Mouse (Mus musculus) forebrain, embryonic 11.5 days (tissue): ENCODE measurements around the gene Catsperg1. TPM values are rescaled to one million over a fixed set of nuclear protein-coding genes. Genes with fewer than 3 reads are reported as not detected.

ENCODE experiments used
- ATAC-seq: fragments of 200-750 bp; cut with Nextera tagmentation; replicated peaks from 2 replicates; pipeline ENCODE4 v1.8.0; 2017; ENCODE audit warnings: moderate TSS enrichment; ENCODE audit not compliant: low FRiP score
- DNase-seq: peaks from one replicate; pipeline ENCODE4 v3.0.0-alpha.2; 2017; ENCODE audit warnings: low spot score
- H3K27ac ChIP-seq: fragments of 300-500 bp; sonication (generic); 2 replicates; pipeline ENCODE4 v1.5.1; 2014; ENCODE audit warnings: low read depth, low read length
- H3K27me3 ChIP-seq: fragments of 300-500 bp; sonication (generic); 2 replicates; pipeline ENCODE4 v1.6.1; 2014; ENCODE audit warnings: mild to moderate bottlenecking, low read length, mixed read lengths; ENCODE audit not compliant: control insufficient read depth, insufficient read depth
- H3K36me3 ChIP-seq: fragments of 300-500 bp; sonication (generic); 2 replicates; pipeline ENCODE4 v1.6.1; 2014; ENCODE audit warnings: mild to moderate bottlenecking, low read length, moderate library complexity, mixed read lengths; ENCODE audit not compliant: control insufficient read depth, insufficient read depth
- H3K4me1 ChIP-seq: fragments of 300-500 bp; sonication (generic); replicated peaks from 2 replicates; pipeline ENCODE4 v1.6.1; 2014; ENCODE audit warnings: low read length, mixed read lengths; ENCODE audit not compliant: control insufficient read depth, insufficient read depth
- H3K4me2 ChIP-seq: fragments of 300-500 bp; sonication (generic); 2 replicates; pipeline ENCODE4 v1.6.1; 2014; ENCODE audit warnings: low read depth, mild to moderate bottlenecking, low read length, moderate library complexity, mixed read lengths; ENCODE audit not compliant: severe bottlenecking
- H3K4me3 ChIP-seq: fragments of 300-500 bp; sonication (generic); 2 replicates; pipeline ENCODE4 v1.5.1; 2014; ENCODE audit warnings: low read depth, low read length
- H3K9ac ChIP-seq: fragments of 300-500 bp; sonication (generic); 2 replicates; pipeline ENCODE4 v1.6.1; 2014; ENCODE audit warnings: low read length
- H3K9me3 ChIP-seq: fragments of 300-500 bp; sonication (generic); 2 replicates; pipeline ENCODE4 v1.6.1; 2016; ENCODE audit warnings: low read length, mixed read lengths; ENCODE audit not compliant: control insufficient read depth
- WGBS: fragments of 180-500 bp; shearing (Covaris S2); extraction: QIAGEN DNeasy Blood & Tissue Kit; methylation state at CpG from one replicate; pipeline ENCODE4 v1.1.7; 2014; 5-methylcytosine and 5-hydroxymethylcytosine counted together
- polyA plus RNA-seq: library from polyadenylated mRNA; unstranded; fragments of >200 nt; fragmentation: Nextera tagmentation; extraction: Ambion mirVana; gene quantifications from 2 replicates; pipeline ENCODE4 v1.2.1, GENCODE M21; 2014

Catsperg1 gene
- polyA plus RNA-seq, result 0.12 and 0.43 TPM in 2 replicates

- H3K4me2 ChIP-seq, result peak within 1 kb of the TSS; percentile 33; the same call in 1 of the 2 replicates
- H3K27ac ChIP-seq, result no peak within 1 kb of the TSS
- H3K9me3 ChIP-seq, result no peaks in the 10 kb centered on the region
- H3K4me1 ChIP-seq, result no peaks in the 10 kb centered on the region
- no peak within 1 kb of the TSS for H3K4me3 ChIP-seq
- H3K36me3 ChIP-seq, result no peaks in the 10 kb centered on the region
- WGBS, result 3% methylated on average over 20 of the region's 20 CpGs
- DNase-seq (peak; percentile 81), ATAC-seq (peak; percentile 76)
- H3K9ac ChIP-seq, result no peak within 1 kb of the TSS; the same call in 1 of the 2 replicates
- peaks cover 12% of the 10 kb centered on the region for H3K27me3 ChIP-seq
Observed at GRCm38 (mm10) chr7:29213675-29214082, at the start of gene Catsperg1. Gene Catsperg1, minus strand, starts transcription at chr7:29214035.

- no peak for ATAC-seq
- Histone ChIP-seq H3K4me1 (peaks cover 8% of the 10 kb centered on the region), H3K9ac (no peak overlapping the region), H3K4me2 (no peak overlapping the region), H3K27me3 (no peaks in the 10 kb centered on the region), H3K4me3 (no peak overlapping the region), H3K27ac (no peak overlapping the region), H3K36me3 (no peaks in the 10 kb centered on the region), H3K9me3 (no peaks in the 10 kb centered on the region)
- 85% methylated on average over 6 of the region's 6 CpGs for WGBS
- no peak for DNase-seq
Observed at GRCm38 (mm10) chr7:29262151-29262550, 48.3 kb upstream of the Catsperg1 start.

GRCm38 (mm10) chr7:29259781-29260730 lies 46.2 kb upstream of the Catsperg1 start:
- Histone ChIP-seq H3K36me3 (no peaks in the 10 kb centered on the region), H3K9ac (0 out of 2 replicates have a peak overlapping the region, but pooled peaks have one; percentile 29), H3K27me3 (no peaks in the 10 kb centered on the region), H3K27ac (peak overlapping the region; percentile 41; the same call in 1 of the 2 replicates), H3K4me2 (no peak overlapping the region), H3K4me3 (no peak overlapping the region), H3K4me1 (peaks cover 8% of the 10 kb centered on the region), H3K9me3 (no peaks in the 10 kb centered on the region)
- ATAC-seq (peak; percentile 36; the same call in 1 of the 2 replicates), DNase-seq (no peak)
- WGBS, result 77% methylated on average over 10 of the region's 10 CpGs

GRCm38 (mm10) chr7:29257368-29257767 lies 43.5 kb upstream of the Catsperg1 start:
- WGBS, result 100% methylated on average over 1 of the region's 1 CpGs
- DNase-seq (no peak), ATAC-seq (no peak)
- H3K4me1 ChIP-seq, result peaks cover 8% of the 10 kb centered on the region
- H3K27ac ChIP-seq, result no peak overlapping the region
- no peaks in the 10 kb centered on the region for H3K27me3 ChIP-seq
- no peak overlapping the region for H3K9ac ChIP-seq
- no peaks in the 10 kb centered on the region for H3K36me3 ChIP-seq
- H3K4me3 ChIP-seq, result no peak overlapping the region
- H3K4me2 ChIP-seq, result no peak overlapping the region
- H3K9me3 ChIP-seq, result no peaks in the 10 kb centered on the region

GRCm38 (mm10) chr7:29255875-29256274 lies 42.0 kb upstream of the Catsperg1 start:
- WGBS, result 92% methylated on average over 4 of the region's 4 CpGs
- H3K36me3 ChIP-seq, result no peaks in the 10 kb centered on the region
- ATAC-seq, result no peak
- no peak overlapping the region for H3K27ac ChIP-seq
- H3K9me3 ChIP-seq, result no peaks in the 10 kb centered on the region
- DNase-seq, result no peak
- H3K27me3 ChIP-seq, result no peaks in the 10 kb centered on the region
- H3K4me1 ChIP-seq, result peaks cover 8% of the 10 kb centered on the region
- H3K9ac ChIP-seq, result no peak overlapping the region
- H3K4me3 ChIP-seq, result no peak overlapping the region
- no peak overlapping the region for H3K4me2 ChIP-seq

GRCm38 (mm10) chr7:29253842-29254241 lies 40.0 kb upstream of the Catsperg1 start:
- no peak overlapping the region for H3K27ac ChIP-seq
- no peaks in the 10 kb centered on the region for H3K36me3 ChIP-seq
- H3K4me2 ChIP-seq, result no peak overlapping the region
- H3K9me3 ChIP-seq, result no peaks in the 10 kb centered on the region
- DNase-seq, result no peak
- H3K4me3 ChIP-seq, result no peak overlapping the region
- WGBS, result 58% methylated on average over 5 of the region's 5 CpGs
- no peak for ATAC-seq
- peaks cover 2% of the 10 kb centered on the region; the same call in 1 of the 2 replicates for H3K27me3 ChIP-seq
- H3K4me1 ChIP-seq, result no peaks in the 10 kb centered on the region
- H3K9ac ChIP-seq, result no peak overlapping the region

- Histone ChIP-seq H3K9ac (no peak overlapping the region; the same call in 1 of the 2 replicates), H3K36me3 (no peaks in the 10 kb centered on the region), H3K4me3 (no peak overlapping the region), H3K27me3 (peaks cover 4% of the 10 kb centered on the region; the same call in 1 of the 2 replicates), H3K4me1 (no peaks in the 10 kb centered on the region; the same call in 1 of the 2 replicates), H3K9me3 (no peaks in the 10 kb centered on the region), H3K4me2 (no peak overlapping the region), H3K27ac (no peak overlapping the region)
- DNase-seq, result no peak
- ATAC-seq, result no peak
- 81% methylated on average over 3 of the region's 3 CpGs for WGBS
Observed at GRCm38 (mm10) chr7:29251166-29251565, 37.3 kb upstream of the Catsperg1 start.

- H3K4me2 ChIP-seq, result peak within 1 kb of the TSS; percentile 45
- peaks cover 4% of the 10 kb centered on the region; the same call in 1 of the 2 replicates for H3K27me3 ChIP-seq
- H3K36me3 ChIP-seq, result no peaks in the 10 kb centered on the region; the same call in 1 of the 2 replicates
- H3K4me1 ChIP-seq, result no peaks in the 10 kb centered on the region; the same call in 1 of the 2 replicates
- H3K9ac ChIP-seq, result peak within 1 kb of the TSS; percentile 43
- ATAC-seq, result peak; percentile 23; the same call in 1 of the 2 replicates
- WGBS, result 9% methylated on average over 20 of the region's 20 CpGs
- H3K4me3 ChIP-seq, result peak within 1 kb of the TSS; percentile 7; the same call in 1 of the 2 replicates
- H3K27ac ChIP-seq, result no peak within 1 kb of the TSS
- H3K9me3 ChIP-seq, result no peaks in the 10 kb centered on the region
- no peak for DNase-seq
Observed at GRCm38 (mm10) chr7:29248261-29248841, 34.5 kb upstream of the Catsperg1 start, which contains the start of gene 2200002D01Rik. Gene 2200002D01Rik, minus strand, starts transcription at chr7:29248466.
